Mouse (Mus musculus) layer of hippocampus, postnatal 36 days (tissue): ENCODE measurements around the gene Dchs1. TPM values are rescaled to one million over a fixed set of nuclear protein-coding genes. Genes with fewer than 3 reads are reported as not detected.
"Not testable (repeated sequence)": the region's sequence is repeated elsewhere in the genome, so short reads cannot be mapped to it uniquely, and the experiment has no call there.

Experiments
- DNase-seq, 2 experiments: peaks; one replicate each; pipeline ENCODE4 v3.0.0; 2022
- total RNA-seq, 2 experiments: library from RNA; stranded (reverse); gene quantifications; 2 replicates each; pipeline ENCODE4 v1.2.3; 2021

The Dchs1 gene
- total RNA-seq, 2 experiments from 2014 or later: 13.9 to 15.6 TPM

DNA sequence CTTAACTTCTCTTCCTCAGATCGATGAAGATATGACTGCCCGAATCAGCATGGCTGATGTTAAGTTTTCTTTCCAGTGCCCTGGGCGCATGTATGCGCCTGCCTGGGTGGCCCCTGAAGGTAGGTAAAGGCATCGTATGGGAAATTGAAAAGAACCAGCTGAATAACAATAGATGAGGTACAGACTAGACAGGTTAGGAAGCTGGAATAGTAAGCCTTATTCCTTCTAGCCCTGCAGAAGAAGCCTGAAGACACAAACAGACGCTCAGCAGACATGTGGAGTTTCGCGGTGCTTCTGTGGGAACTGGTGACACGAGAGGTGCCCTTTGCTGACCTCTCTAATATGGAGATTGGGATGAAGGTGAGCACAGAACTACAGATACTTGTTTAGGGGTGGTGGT lies 45.5 kb downstream of the Dchs1 start:
- DNase-seq: no peak

GRCm38 (mm10) chr7:105740851-105741250 lies 46.6 kb downstream of the Dchs1 start:
- no peak for DNase-seq

- no peak for DNase-seq
These were observed 47.2 kb downstream of the Dchs1 start for GRCm38 (mm10) chr7:105740089-105740795.

GRCm38 (mm10) chr7:105738948-105739347 lies 48.5 kb downstream of the Dchs1 start:
- DNase-seq: no peak

GRCm38 (mm10) chr7:105738286-105738685 lies 49.2 kb downstream of the Dchs1 start:
- no peak for DNase-seq

GRCm38 (mm10) chr7:105737648-105738047 lies 49.8 kb downstream of the Dchs1 start:
- no peak for DNase-seq

GRCm38 (mm10) chr7:105736911-105737521 lies 50.4 kb downstream of the Dchs1 start, which contains the start of gene Rrp8:
Gene Rrp8 (minus strand): TSS chr7:105737385.
- DNase-seq: peak; percentile 28 to 46

GRCm38 (mm10) chr7:105736264-105736901 lies 51.1 kb downstream of the Dchs1 start, which contains the start of gene Ilk:
Gene Ilk (plus strand): TSS chr7:105736592.
- DNase-seq: peak; percentile 91 to 92

DNA sequence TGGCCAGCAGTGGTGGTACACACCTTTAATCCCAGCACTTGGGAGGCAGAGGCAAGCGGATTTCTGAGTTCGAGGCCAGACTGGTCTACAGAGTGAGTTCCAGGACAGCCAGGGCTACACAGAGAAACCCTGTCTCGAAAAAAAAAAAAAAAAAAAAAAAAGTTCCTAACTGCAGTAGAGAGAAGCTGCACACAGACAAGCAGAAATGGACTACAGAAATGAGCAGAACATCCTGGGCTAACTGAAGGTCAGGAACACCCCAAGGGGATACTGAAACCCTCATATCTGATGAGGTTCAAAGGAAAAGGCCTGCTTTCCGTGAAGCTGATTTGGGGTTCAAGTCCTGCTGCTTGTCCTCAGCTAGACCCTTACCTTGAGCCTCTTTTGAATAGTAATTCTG lies 52.0 kb downstream of the Dchs1 start:
- not testable (repeated sequence) for DNase-seq

DNA sequence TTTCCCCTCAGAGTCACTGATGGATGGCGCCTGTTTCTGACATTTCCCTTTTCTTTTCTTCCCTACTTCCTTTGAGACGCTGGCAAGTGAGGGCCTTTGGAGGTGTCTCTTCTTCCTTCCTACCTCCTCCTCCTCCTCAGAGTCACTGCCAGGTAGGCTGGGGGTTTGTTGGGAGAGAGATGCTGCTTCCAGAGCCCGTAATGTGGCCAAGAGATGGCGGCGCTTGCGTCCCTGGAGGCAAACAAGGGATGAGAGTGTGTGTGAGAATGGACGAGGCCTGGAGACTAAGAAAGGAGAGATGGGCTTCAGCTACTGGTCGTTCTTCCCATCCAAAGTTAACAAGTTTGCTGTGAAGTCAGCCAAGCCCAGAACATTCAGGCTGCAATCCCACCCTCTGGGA lies 52.6 kb downstream of the Dchs1 start:
- DNase-seq: no peak

GRCm38 (mm10) chr7:105733836-105734235 lies 53.6 kb downstream of the Dchs1 start:
- no peak for DNase-seq

- peak; percentile 31 to 37 for DNase-seq
These were observed 58.6 kb downstream of the Dchs1 start for GRCm38 (mm10) chr7:105728701-105729428.

GRCm38 (mm10) chr7:105726980-105727325 lies 60.5 kb downstream of the Dchs1 start:
- DNase-seq: no peak

GRCm38 (mm10) chr7:105726144-105726979 lies 61.1 kb downstream of the Dchs1 start:
- peak; percentile 35 to 42 for DNase-seq

DNA sequence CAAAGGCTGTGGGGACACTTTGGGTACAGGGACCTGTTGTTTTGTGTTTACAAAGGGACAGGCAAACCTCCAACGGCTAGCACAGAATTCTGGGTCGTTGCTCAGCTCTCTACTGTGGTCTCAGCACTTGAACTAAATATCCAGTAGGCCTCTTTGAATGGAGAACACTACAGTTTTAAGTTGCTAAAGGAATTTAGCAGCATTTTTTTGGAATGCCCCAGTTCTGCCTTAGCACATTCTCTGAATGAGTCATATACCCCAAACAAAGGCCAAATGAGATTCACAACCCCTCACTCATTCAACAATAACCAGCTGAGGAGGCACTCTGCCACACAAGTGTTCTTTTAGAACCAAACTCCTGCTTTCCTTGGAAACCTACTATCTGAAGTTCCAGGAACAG lies 65.5 kb downstream of the Dchs1 start:
- no peak for DNase-seq

DNA sequence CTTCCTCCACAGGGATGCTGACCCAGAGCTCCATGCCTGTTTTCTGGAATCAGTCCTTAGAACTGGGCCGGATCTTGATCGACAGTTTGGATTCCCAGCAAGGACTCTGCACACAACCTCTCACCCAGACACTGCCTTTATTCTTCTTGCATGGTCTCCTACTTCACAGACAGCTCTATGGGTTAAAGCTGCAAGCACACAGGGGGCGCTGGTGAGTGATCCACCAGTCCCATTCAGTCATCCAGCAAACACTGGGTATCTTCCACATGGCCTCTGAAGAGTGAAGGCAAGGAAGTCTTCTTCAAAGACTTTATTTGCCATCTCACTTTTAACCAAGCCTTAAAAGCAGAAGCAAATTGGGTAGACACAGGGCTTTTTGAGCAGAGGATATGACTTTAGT lies 72.1 kb downstream of the Dchs1 start:
- DNase-seq: no peak

- DNase-seq: no peak
These were observed 78.7 kb downstream of the Dchs1 start for GRCm38 (mm10) chr7:105708733-105709132.

- DNase-seq: no peak
These were observed 83.6 kb downstream of the Dchs1 start for GRCm38 (mm10) chr7:105703816-105704215.

GRCm38 (mm10) chr7:105703184-105703583 lies 84.3 kb downstream of the Dchs1 start:
- peak; percentile 27 to 40 for DNase-seq
